Mouse (Mus musculus): ENCODE data around the gene Prkn. TPM values are rescaled to one million over a fixed set of nuclear protein-coding genes. Genes with fewer than 3 reads are reported as not detected.

Prkn gene
- total RNA-seq, 2 experiments from 2014 or later = 8.7 to 12.0 TPM

- no peak for DNase-seq
Measured at GRCm38 (mm10) chr17:12099415-12099814, 1259.2 kb downstream of the Prkn start.

- DNase-seq = no peak
Measured at GRCm38 (mm10) chr17:12102326-12102725, 1262.1 kb downstream of the Prkn start.

- DNase-seq = no peak
Measured at GRCm38 (mm10) chr17:12103781-12104180, 1263.6 kb downstream of the Prkn start.

GRCm38 (mm10) chr17:12104245-12104644, 1264.1 kb downstream of the Prkn start:
- no peak for DNase-seq

GRCm38 (mm10) chr17:12104690-12105089, 1264.5 kb downstream of the Prkn start:
- DNase-seq = no peak

GRCm38 (mm10) chr17:12106255-12106654, 1266.1 kb downstream of the Prkn start:
- DNase-seq = no peak

Other genes starting within 250 kb of the Prkn start
- 1 to 10 TPM; 1.6 to 4.4 TPM for gene Pacrg, start 73 bp upstream of the Prkn start, total RNA-seq (2021)

Measured in adrenal gland, postnatal 36 days (tissue).